In the genomic region with DNA sequence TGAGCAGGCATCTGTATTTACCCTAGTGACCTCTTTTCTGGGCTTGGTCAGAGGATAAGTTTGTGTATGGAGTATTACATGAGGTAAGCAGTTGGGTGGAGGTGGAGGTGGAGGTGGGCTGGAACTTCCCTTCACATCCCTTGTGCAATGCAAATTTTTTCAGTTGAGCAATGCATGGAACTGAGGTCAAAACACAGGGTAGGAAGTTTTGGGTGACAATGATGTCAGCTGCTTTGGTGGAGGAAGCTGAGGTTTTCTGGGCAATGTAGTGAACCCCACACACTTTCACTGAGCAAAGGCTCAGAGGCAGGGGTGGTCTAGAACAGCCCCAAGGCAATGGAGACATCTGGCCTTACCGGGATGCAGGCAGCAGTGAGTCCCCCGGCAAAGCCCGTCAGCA, we compare ENCODE assay signal across 25 mouse cellular contexts. TPM values are rescaled to one million over a fixed set of nuclear protein-coding genes. Genes with fewer than 3 reads are reported as not detected.
DNase-seq lines count a peak whose midpoint lies in the region; ATAC-seq and TF ChIP-seq lines count a peak whose summit lies in the region.
"Had no signal": no experiment of that assay in that cellular context is flagged by ENCODE, and none has a peak within 500 bp of the region (broad histone marks: within the 10 kb centered on the region; RNA-seq: fewer than 3 reads in every experiment).

No protein-coding gene starts in this region.

- TF ChIP-seq EP300 in lung, postnatal 0 days (IDR thresholded peaks at IDR 0.05) = no peak

- no peak for TF ChIP-seq CTCF in lung, postnatal 0 days (IDR thresholded peaks at IDR 0.05)
- TF ChIP-seq CTCF in bone marrow macrophage, adult 2 months (IDR thresholded peaks at IDR 0.05; ENCODE audit: low read depth, low read length) = no peak

- no peak overlapping the region for H3K4me2 ChIP-seq in lung, postnatal 0 days (replicated peaks; ENCODE audit: low read depth, low read length)
- H3K4me2 ChIP-seq: heart, embryonic 12.5 days; hindbrain, embryonic 14.5 days; intestine, embryonic 15.5 days; limb, embryonic 12.5 days; midbrain, embryonic 12.5 days had no signal

- H3K27ac ChIP-seq in lung, postnatal 0 days (ENCODE audit: low read length) = no peak overlapping the region
- H3K27ac ChIP-seq in bone marrow macrophage, adult 2 months (ENCODE audit: insufficient read depth, low read depth, low read length) = peak overlapping the region; percentile 59
- H3K27ac ChIP-seq: forebrain, embryonic 10.5 days; gastrocnemius, adult 2 months; hindbrain, embryonic 14.5 days; intestine, embryonic 15.5 days; limb, embryonic 12.5 days; liver, embryonic 14.5 days; midbrain, embryonic 12.5 days had no signal

- H3K9ac ChIP-seq in lung, postnatal 0 days (replicated peaks; ENCODE audit: low read depth) = no peak overlapping the region
- H3K9ac ChIP-seq: heart, embryonic 12.5 days; hindbrain, embryonic 14.5 days; intestine, embryonic 15.5 days; limb, embryonic 12.5 days; liver, embryonic 14.5 days; midbrain, embryonic 12.5 days had no signal

- WGBS in lung, postnatal 0 days = 73% methylated on average over 3 of the region's 3 CpGs

- no peaks in the 10 kb centered on the region for H3K36me3 ChIP-seq in lung, postnatal 0 days (ENCODE audit: insufficient read depth, low read length)
- H3K36me3 ChIP-seq: intestine, embryonic 15.5 days; midbrain, embryonic 12.5 days had no signal

- DNase-seq in lung, postnatal 36 days = peak; percentile 64
- DNase-seq in lung, postnatal 0 days (ENCODE audit: low spot score) = no peak
- no peak for DNase-seq in kidney, adult 11 months
- DNase-seq in frontal cortex, postnatal 10 days (ENCODE audit: low spot score in 2 of 2) = no peak
- DNase-seq in left cerebral cortex, adult 11 months (ENCODE audit: low spot score) = no peak
- DNase-seq: adrenal gland, adult 2 months; cerebellum, adult 11 months; cerebellum, postnatal 25 days; gastrocnemius, adult 2 months; heart, postnatal 14 days; lung, postnatal 14 days; right cerebral cortex, postnatal 4 days; thymus, adult 18-20 months; thymus, postnatal 4 days had no signal

- no peak for TF ChIP-seq POLR2A in bone marrow macrophage, adult 2 months (IDR thresholded peaks at IDR 0.05; ENCODE audit: borderline replicate concordance, low read depth, low read length)

- H3K4me3 ChIP-seq in lung, postnatal 0 days (ENCODE audit: low read depth, low read length) = no peak overlapping the region
- H3K4me3 ChIP-seq in bone marrow macrophage, adult 2 months (ENCODE audit: insufficient read depth, low read length) = peak overlapping the region; percentile 12; the same call in 1 of the 2 replicates
- H3K4me3 ChIP-seq: forebrain, embryonic 10.5 days; gastrocnemius, adult 2 months; heart, embryonic 12.5 days; intestine, embryonic 15.5 days; limb, embryonic 12.5 days; midbrain, embryonic 12.5 days had no signal

- ATAC-seq in lung, postnatal 0 days = no peak
- ATAC-seq in megakaryocyte progenitor cell, adult 5-6 weeks (replicated peaks; ENCODE audit: poor library complexity) = peak; percentile 43
- ATAC-seq: intestine, embryonic 15.5 days had no signal

- no peaks in the 10 kb centered on the region for H3K9me3 ChIP-seq in lung, postnatal 0 days (ENCODE audit: low read length)
- H3K9me3 ChIP-seq: forebrain, embryonic 10.5 days; heart, embryonic 12.5 days; intestine, embryonic 15.5 days; limb, embryonic 12.5 days; midbrain, embryonic 12.5 days had no signal

- no peaks in the 10 kb centered on the region for H3K4me1 ChIP-seq in lung, postnatal 0 days (ENCODE audit: insufficient read depth, low read depth, low read length)
- peaks cover 31% of the 10 kb centered on the region for H3K4me1 ChIP-seq in bone marrow macrophage, adult 2 months (ENCODE audit: control insufficient read depth, insufficient read depth, low read length)

- no peaks in the 10 kb centered on the region for H3K27me3 ChIP-seq in lung, postnatal 0 days (replicated peaks; ENCODE audit: insufficient read depth, low read length)

RNA-seq across cellular contexts. Expression of a gene that starts 2.3 kb away (rescaled TPM):
- polyA plus RNA-seq in lung, postnatal 0 days (2015; fragmentation: Nextera tagmentation; extraction: Ambion mirVana) = 1.1 and 1.3 TPM in 2 replicates
- polyA plus RNA-seq in bone marrow macrophage, adult 2 months (2012; ENCODE audit: insufficient read depth, insufficient read length, missing spikeins) = 24.5 and 26.9 TPM in 2 replicates
- total RNA-seq in megakaryocyte progenitor cell, adult 5-6 weeks (2015) = 2.7 and 2.9 TPM in 2 replicates
- 4.6 and 6.7 TPM in 2 replicates for total RNA-seq in megakaryocyte progenitor cell, adult 5-6 weeks (2017)
- total RNA-seq: gastrocnemius, adult 2 months had no signal

RNA-seq across cellular contexts. Expression of a gene that starts 15.8 kb away (rescaled TPM):
- 39.9 and 42.1 TPM in 2 replicates for polyA plus RNA-seq in lung, postnatal 0 days (2015; fragmentation: Nextera tagmentation; extraction: Ambion mirVana)
- 20.1 and 24.2 TPM in 2 replicates for polyA plus RNA-seq in bone marrow macrophage, adult 2 months (2012; ENCODE audit: insufficient read depth, insufficient read length, missing spikeins)
- 15.9 and 18.2 TPM in 2 replicates for total RNA-seq in megakaryocyte progenitor cell, adult 5-6 weeks (2015)
- 5.1 and 11.5 TPM in 2 replicates for total RNA-seq in megakaryocyte progenitor cell, adult 5-6 weeks (2017)

RNA-seq across cellular contexts. Expression of a gene that starts 46.4 kb away (rescaled TPM):
- polyA plus RNA-seq in lung, postnatal 0 days (2015; fragmentation: Nextera tagmentation; extraction: Ambion mirVana) = 0.36 and 0.76 TPM in 2 replicates
- polyA plus RNA-seq in bone marrow macrophage, adult 2 months (2012; ENCODE audit: insufficient read depth, insufficient read length, missing spikeins) = not detected in 2 replicates
- total RNA-seq in megakaryocyte progenitor cell, adult 5-6 weeks (2015) = not detected in 2 replicates
- not detected in 2 replicates for total RNA-seq in megakaryocyte progenitor cell, adult 5-6 weeks (2017)
- total RNA-seq: adrenal gland, adult 2 months; heart, postnatal 14 days had no signal
- polyA plus RNA-seq: forebrain, embryonic 10.5 days; liver, embryonic 14.5 days; stomach, embryonic 14.5 days had no signal

RNA-seq across cellular contexts. Expression of a gene that starts 52.3 kb away (rescaled TPM):
- polyA plus RNA-seq in lung, postnatal 0 days (2015; fragmentation: Nextera tagmentation; extraction: Ambion mirVana) = 0.26 TPM in 2 replicates
- 0.16 TPM in 1 of 2 replicates, not detected in the other for polyA plus RNA-seq in bone marrow macrophage, adult 2 months (2012; ENCODE audit: insufficient read depth, insufficient read length, missing spikeins)
- 0.15 and 1.3 TPM in 2 replicates for total RNA-seq in megakaryocyte progenitor cell, adult 5-6 weeks (2015)
- not detected in 2 replicates for total RNA-seq in megakaryocyte progenitor cell, adult 5-6 weeks (2017)
- total RNA-seq: adrenal gland, adult 2 months; gastrocnemius, adult 2 months; heart, postnatal 14 days had no signal
- polyA plus RNA-seq: forebrain, embryonic 10.5 days; heart, embryonic 12.5 days; kidney, embryonic 16.5 days; midbrain, embryonic 12.5 days had no signal

RNA-seq across cellular contexts. Expression of a gene that starts 53.6 kb away (rescaled TPM):
- 50.6 and 52.3 TPM in 2 replicates for polyA plus RNA-seq in lung, postnatal 0 days (2015; fragmentation: Nextera tagmentation; extraction: Ambion mirVana)
- polyA plus RNA-seq in bone marrow macrophage, adult 2 months (2012; ENCODE audit: insufficient read depth, insufficient read length, missing spikeins) = not detected in 2 replicates
- not detected in 2 replicates for total RNA-seq in megakaryocyte progenitor cell, adult 5-6 weeks (2015)
- not detected in 2 replicates for total RNA-seq in megakaryocyte progenitor cell, adult 5-6 weeks (2017)

Comparison
In these comparisons a context has a peak if more than half of its experiments do, and no peak if none do; other contexts are left out.
1. RNA of a gene that starts 2.3 kb away (polyA plus RNA-seq): 24.5 to 26.9 TPM in bone marrow macrophage, adult 2 months; 1.1 to 1.3 TPM in lung, postnatal 0 days; every median in the first group is over 10 times any median in the second.